Mouse (Mus musculus) brain, adult 2 months (tissue): ENCODE measurements around the gene Ipo11.
"Not testable (repeated sequence)": the region's sequence is repeated elsewhere in the genome, so short reads cannot be mapped to it uniquely, and the experiment has no call there.

ENCODE experiments used
- DNase-seq: peaks from one replicate; pipeline ENCODE4 v3.0.0; 2011; ENCODE audit warnings: low read depth, low spot score

Ipo11 gene

GRCm38 (mm10) chr13:106936256-106937137 lies at the start of gene Ipo11:
Ipo11 (minus strand) TSS chr13:106936958.
- DNase-seq: peak; percentile 99

- DNase-seq: no peak
Observed at GRCm38 (mm10) chr13:106961496-106961895, 24.7 kb upstream of the Ipo11 start.

GRCm38 (mm10) chr13:106960557-106960956 lies 23.8 kb upstream of the Ipo11 start:
- no peak for DNase-seq

- DNase-seq: no peak
Observed at GRCm38 (mm10) chr13:106958286-106958685, 21.5 kb upstream of the Ipo11 start.

GRCm38 (mm10) chr13:106957554-106957953 lies 20.8 kb upstream of the Ipo11 start:
- DNase-seq: no peak

- no peak for DNase-seq
Observed at GRCm38 (mm10) chr13:106954880-106955279, 18.1 kb upstream of the Ipo11 start.

GRCm38 (mm10) chr13:106947583-106947982 lies 10.8 kb upstream of the Ipo11 start:
- DNase-seq: no peak

- DNase-seq: peak; percentile 98
Observed at GRCm38 (mm10) chr13:106946594-106947540, 10.1 kb upstream of the Ipo11 start, which contains the start of gene Dimt1. Dimt1 (plus strand) TSS chr13:106947127.

- no peak for DNase-seq
Observed at GRCm38 (mm10) chr13:106945518-106945917, 8.8 kb upstream of the Ipo11 start.

- DNase-seq: no peak
Observed at GRCm38 (mm10) chr13:106942721-106943120, 6.0 kb upstream of the Ipo11 start.

GRCm38 (mm10) chr13:106941211-106941976 lies 4.6 kb upstream of the Ipo11 start:
- no peak for DNase-seq

- DNase-seq: no peak
Observed at GRCm38 (mm10) chr13:106937138-106937472, 347 bp upstream of the Ipo11 start.

GRCm38 (mm10) chr13:106935871-106936255 lies 895 bp downstream of the Ipo11 start:
- DNase-seq: peak; percentile 24

GRCm38 (mm10) chr13:106929201-106929600 lies 7.6 kb downstream of the Ipo11 start:
- DNase-seq: no peak

GRCm38 (mm10) chr13:106928296-106928695 lies 8.5 kb downstream of the Ipo11 start:
- no peak for DNase-seq

GRCm38 (mm10) chr13:106925921-106926320 lies 10.8 kb downstream of the Ipo11 start:
- DNase-seq: not testable (repeated sequence)

GRCm38 (mm10) chr13:106918322-106919050 lies 18.3 kb downstream of the Ipo11 start:
- DNase-seq: peak; percentile 68

GRCm38 (mm10) chr13:106913125-106913736 lies 23.5 kb downstream of the Ipo11 start:
- no peak for DNase-seq

GRCm38 (mm10) chr13:106910096-106910495 lies 26.7 kb downstream of the Ipo11 start:
- no peak for DNase-seq

- DNase-seq: peak; percentile 43
Observed at GRCm38 (mm10) chr13:106907273-106907672, 29.5 kb downstream of the Ipo11 start.
